Mouse (Mus musculus) MEL (cell line): Measurements from ENCODE around the gene Brca2. TPM values are rescaled to one million over a fixed set of nuclear protein-coding genes. Genes with fewer than 3 reads are reported as not detected.

Source experiments
- DNase-seq: peaks from one replicate; pipeline ENCODE4 v3.0.0; 2011; ENCODE audit warnings: low read depth, low spot score
- H3K27ac ChIP-seq: 2 replicates; pipeline ENCODE4 v1.5.1; 2012; ENCODE audit warnings: low read depth, mild to moderate bottlenecking, control low read depth, low read length, moderate library complexity; ENCODE audit not compliant: control insufficient read depth
- H3K27me3 ChIP-seq, 2 experiments: fragments of 150-350 bp in 1 of 2; sonication (generic) in 1 of 2; 2 replicates each; pipeline ENCODE4 v1.6.1; 2012; ENCODE audit warnings: low read length in 2 of 2, mild to moderate bottlenecking in 2 of 2, improper control_type of control experiment in 1 of 2, moderate library complexity in 1 of 2; ENCODE audit not compliant: insufficient read depth in 2 of 2, control insufficient read depth in 1 of 2
- H3K36me3 ChIP-seq, 2 experiments: 2 replicates each; pipeline ENCODE4 v1.6.1; 2012 to 2014; ENCODE audit warnings: low read length in 2 of 2, improper control_type of control experiment in 1 of 2, inconsistent platforms in 1 of 2, mild to moderate bottlenecking in 1 of 2; ENCODE audit not compliant: insufficient read depth in 2 of 2, control insufficient read depth in 1 of 2
- H3K4me1 ChIP-seq, 2 experiments: fragments of 150-350 bp in 1 of 2; sonication (generic) in 1 of 2; 2 replicates each; pipeline ENCODE4 v1.6.1; 2012; ENCODE audit warnings: low read length in 2 of 2, improper control_type of control experiment in 1 of 2, mild to moderate bottlenecking in 1 of 2; ENCODE audit not compliant: insufficient read depth in 2 of 2, control insufficient read depth in 1 of 2
- H3K4me3 ChIP-seq, 2 experiments: fragments of 150-350 bp in 1 of 2; sonication (generic) in 1 of 2; 2 replicates each; pipeline ENCODE4 v1.5.1; 2012; ENCODE audit warnings: low read depth in 2 of 2, low read length in 2 of 2, mild to moderate bottlenecking in 2 of 2, moderate library complexity in 2 of 2, control low read depth in 1 of 2, improper control_type of control experiment in 1 of 2; ENCODE audit not compliant: control insufficient read depth in 1 of 2, insufficient read depth in 1 of 2
- H3K79me2 ChIP-seq: 2 replicates; pipeline ENCODE4 v1.6.1; 2012; ENCODE audit warnings: mild to moderate bottlenecking, low read length, moderate library complexity; ENCODE audit not compliant: control insufficient read depth, poor library complexity, insufficient read depth
- H3K9ac ChIP-seq: 2 replicates; pipeline ENCODE4 v1.6.1; 2012; ENCODE audit warnings: low read depth, mild to moderate bottlenecking, control low read depth, low read length, moderate library complexity; ENCODE audit not compliant: control insufficient read depth, poor library complexity, severe bottlenecking
- H3K9me3 ChIP-seq: fragments of 150-350 bp; sonication (generic); replicated peaks from 2 replicates; pipeline ENCODE4 v1.6.1; 2012; ENCODE audit warnings: mild to moderate bottlenecking, low read length, improper control_type of control experiment, moderate library complexity; ENCODE audit not compliant: insufficient read depth
- BHLHE40 ChIP-seq: IDR thresholded peaks from 2 replicates; pipeline ENCODE4 v1.6.1; 2012; ENCODE audit warnings: low read depth, mild to moderate bottlenecking, inconsistent platforms, low read length, improper control_type of control experiment, borderline replicate concordance
- CHD1 ChIP-seq: IDR thresholded peaks from 2 replicates; pipeline ENCODE4 v1.6.1; 2012; ENCODE audit warnings: low read depth, mild to moderate bottlenecking, inconsistent platforms, low read length, improper control_type of control experiment
- CHD2 ChIP-seq: IDR thresholded peaks from 2 replicates; pipeline ENCODE4 v1.6.1; 2011; ENCODE audit warnings: low read length, improper control_type of control experiment
- CTCF ChIP-seq, 3 experiments: IDR thresholded peaks in 2 of 3; conservative IDR thresholded peaks in 1 of 3; 2 replicates each; pipeline ENCODE4 v1.5.1; 2011 to 2012; ENCODE audit warnings: low read length in 3 of 3, low read depth in 2 of 3, mild to moderate bottlenecking in 2 of 3, improper control_type of control experiment in 1 of 3, inconsistent platforms in 1 of 3, mixed read lengths in 1 of 3, moderate library complexity in 1 of 3; ENCODE audit not compliant: control insufficient read depth in 1 of 3, insufficient read depth in 1 of 3, poor library complexity in 1 of 3, severe bottlenecking in 1 of 3
- ETS1 ChIP-seq: IDR thresholded peaks from 2 replicates; pipeline ENCODE4 v1.6.1; 2012; ENCODE audit warnings: low read depth, mild to moderate bottlenecking, inconsistent platforms, low read length, improper control_type of control experiment, moderate library complexity
- GABPA ChIP-seq: IDR thresholded peaks from 2 replicates; pipeline ENCODE4 v1.6.1; 2012; ENCODE audit warnings: low read depth, mild to moderate bottlenecking, inconsistent platforms, low read length, improper control_type of control experiment, moderate library complexity
- GATA1 ChIP-seq: IDR thresholded peaks from 2 replicates; pipeline ENCODE4 v1.6.1; 2011; ENCODE audit warnings: low read depth, low read length, improper control_type of control experiment
- JUND ChIP-seq: IDR thresholded peaks from 2 replicates; pipeline ENCODE4 v1.6.1; 2011; ENCODE audit warnings: low read depth, mild to moderate bottlenecking, improper control_type of control experiment, low read length
- MAFK ChIP-seq: IDR thresholded peaks from 2 replicates; pipeline ENCODE4 v1.6.1; 2011; ENCODE audit warnings: low read depth, mild to moderate bottlenecking, low read length, improper control_type of control experiment, borderline replicate concordance
- MAX ChIP-seq: IDR thresholded peaks from 2 replicates; pipeline ENCODE4 v1.6.1; 2011; ENCODE audit warnings: low read length, improper control_type of control experiment
- MAZ ChIP-seq: IDR thresholded peaks from 2 replicates; pipeline ENCODE4 v1.6.1; 2012; ENCODE audit warnings: low read depth, mild to moderate bottlenecking, inconsistent platforms, low read length, improper control_type of control experiment
- MXI1 ChIP-seq: IDR thresholded peaks from 2 replicates; pipeline ENCODE4 v1.6.1; 2011; ENCODE audit warnings: mild to moderate bottlenecking, low read depth, low read length, improper control_type of control experiment
- MYC ChIP-seq: IDR thresholded peaks from 2 replicates; pipeline ENCODE4 v1.6.1; 2011; ENCODE audit warnings: low read depth, mild to moderate bottlenecking, low read length, improper control_type of control experiment, moderate library complexity
- POLR2AphosphoS2 ChIP-seq: IDR thresholded peaks from 2 replicates; pipeline ENCODE4 v1.6.1; 2011; ENCODE audit warnings: low read length, improper control_type of control experiment
- POLR2AphosphoS5 ChIP-seq: IDR thresholded peaks from 2 replicates; pipeline ENCODE4 v1.6.1; 2012; ENCODE audit warnings: low read depth, borderline replicate concordance, mild to moderate bottlenecking, inconsistent platforms, low read length, moderate library complexity, mixed read lengths
- RCOR1 ChIP-seq: IDR thresholded peaks from 2 replicates; pipeline ENCODE4 v1.6.1; 2012; ENCODE audit warnings: low read depth, mild to moderate bottlenecking, inconsistent platforms, low read length, improper control_type of control experiment
- SIN3A ChIP-seq: IDR thresholded peaks from 2 replicates; pipeline ENCODE4 v1.6.1; 2012; ENCODE audit warnings: low read length, improper control_type of control experiment, inconsistent platforms
- SMC3 ChIP-seq: IDR thresholded peaks from 2 replicates; pipeline ENCODE4 v1.6.1; 2011; ENCODE audit warnings: low read depth, low read length, improper control_type of control experiment
- TAL1 ChIP-seq: IDR thresholded peaks from 2 replicates; pipeline ENCODE4 v1.6.1; 2012; ENCODE audit warnings: mild to moderate bottlenecking, inconsistent platforms, low read length, moderate library complexity, mixed read lengths
- TBP ChIP-seq: IDR thresholded peaks from 2 replicates; pipeline ENCODE4 v1.8.0; 2011; ENCODE audit warnings: low read depth, low read length, improper control_type of control experiment
- UBTF ChIP-seq: IDR thresholded peaks from 2 replicates; pipeline ENCODE4 v1.6.1; 2012; ENCODE audit warnings: low read depth, mild to moderate bottlenecking, inconsistent platforms, low read length, improper control_type of control experiment, moderate library complexity, borderline replicate concordance; ENCODE audit not compliant: insufficient read depth
- USF2 ChIP-seq, 2 experiments: IDR thresholded peaks; 2 replicates each; pipeline ENCODE4 v1.6.1; 2011 to 2012; ENCODE audit warnings: improper control_type of control experiment in 2 of 2, low read length in 2 of 2, borderline replicate concordance in 1 of 2, inconsistent platforms in 1 of 2, low read depth in 1 of 2, mild to moderate bottlenecking in 1 of 2; ENCODE audit not compliant: insufficient read depth in 1 of 2
- ZC3H11A ChIP-seq: IDR thresholded peaks from 2 replicates; pipeline ENCODE4 v1.6.1; 2012; ENCODE audit warnings: low read depth, mild to moderate bottlenecking, inconsistent platforms, low read length, improper control_type of control experiment
- ZKSCAN1 ChIP-seq: IDR thresholded peaks from 2 replicates; pipeline ENCODE4 v1.6.1; 2012; ENCODE audit warnings: low read depth, mild to moderate bottlenecking, inconsistent platforms, low read length, improper control_type of control experiment, moderate library complexity
- polyA plus RNA-seq, 2 experiments: library from polyadenylated mRNA; stranded (reverse) in 1 of 2; unstranded in 1 of 2; fragments of >175 nt in 1 of 2; fragments of >200 nt in 1 of 2; gene quantifications; 2 replicates each; pipeline versions ENCODE4 v1.2.1 to v1.2.4; 2012; ENCODE audit warnings: low replicate concordance in 2 of 2, low read depth in 1 of 2; ENCODE audit not compliant: insufficient read length in 2 of 2, insufficient read depth in 1 of 2, missing spikeins in 1 of 2
- total RNA-seq: library from RNA; depleted of rRNA; stranded (reverse); fragments of 300-350 nt; gene quantifications from 2 replicates; pipeline ENCODE4 v1.2.3, GENCODE M21; 2012

The Brca2 gene
- total and polyA plus RNA-seq, 3 experiments, result 29.8 to 239 (median 53.4) TPM

GRCm38 (mm10) chr5:150521937-150522866, at the start of gene Brca2 (continued):
- TF ChIP-seq SIN3A, result peak; percentile 95
- TF ChIP-seq CHD2, result peak; percentile 48; the same call in 1 of the 2 replicates
- TF ChIP-seq ETS1, result peak; percentile 49; the same call in 1 of the 2 replicates
- TF ChIP-seq CTCF (IDR thresholded peaks at IDR 0.05 in 2 of 3, conservative IDR thresholded peaks at IDR 0.05 in 1 of 3; ENCODE audit: control insufficient read depth in 1 of 3, insufficient read depth in 1 of 3, low read depth in 2 of 3, low read length in 3 of 3, poor library complexity in 1 of 3, severe bottlenecking in 1 of 3), result 0 out of 6 replicates have a peak, but pooled peaks of 1 of the 3 experiments have one; percentile 9
- no peak for TF ChIP-seq USF2 (IDR thresholded peaks at IDR 0.05; ENCODE audit: borderline replicate concordance in 1 of 2, insufficient read depth in 1 of 2, low read depth in 1 of 2, low read length in 2 of 2)

- TF ChIP-seq UBTF (no peak), TAL1 (no peak), RCOR1 (no peak), GATA1 (no peak), GABPA (no peak)
- TF ChIP-seq, all 39 proteins: peak for 0
- no peak overlapping the region for H3K27ac ChIP-seq
- no peak overlapping the region for H3K4me3 ChIP-seq
- DNase-seq, result no peak
- no peaks in the 10 kb centered on the region for H3K79me2 ChIP-seq
- no peaks in the 10 kb centered on the region for H3K4me1 ChIP-seq
- no peaks in the 10 kb centered on the region for H3K27me3 ChIP-seq
- no peak overlapping the region for H3K9ac ChIP-seq
- H3K9me3 ChIP-seq, result no peaks in the 10 kb centered on the region
- no peaks in the 10 kb centered on the region for H3K36me3 ChIP-seq
Observed at GRCm38 (mm10) chr5:150477364-150477763, 45.1 kb upstream of the Brca2 start.

GRCm38 (mm10) chr5:150478612-150479011, 43.8 kb upstream of the Brca2 start:
- no peak for TF ChIP-seq ZC3H11A
- TF ChIP-seq GABPA, result no peak
- no peak for TF ChIP-seq CHD1
- no peak for TF ChIP-seq TBP
- no peak for TF ChIP-seq MXI1
- no peak for TF ChIP-seq BHLHE40
- TF ChIP-seq POLR2AphosphoS2, result no peak
- no peak for TF ChIP-seq GATA1
- no peak for TF ChIP-seq MAFK
- no peak for TF ChIP-seq JUND
- no peak for TF ChIP-seq ZKSCAN1
- TF ChIP-seq MAX, result no peak
- no peak for TF ChIP-seq MAZ
- no peak for TF ChIP-seq SMC3
- TF ChIP-seq TAL1, result no peak
- TF ChIP-seq MYC, result no peak
- no peak for TF ChIP-seq POLR2AphosphoS5
- Histone ChIP-seq H3K4me3 (no peak overlapping the region), H3K79me2 (no peaks in the 10 kb centered on the region), H3K36me3 (no peaks in the 10 kb centered on the region), H3K9ac (no peak overlapping the region), H3K27ac (no peak overlapping the region), H3K4me1 (no peaks in the 10 kb centered on the region), H3K9me3 (no peaks in the 10 kb centered on the region), H3K27me3 (no peaks in the 10 kb centered on the region)
- no peak for DNase-seq
